Mouse (Mus musculus): ENCODE results near the gene Tmem210.
A peak's percentile ranks its signal among the peaks of the same experiment; 100 is the strongest.

GRCm38 (mm10) chr2:25332286-25333160 lies 44.6 kb downstream of the Tmem210 start, which contains the start of gene Man1b1:
- TF ChIP-seq CTCF (IDR thresholded peaks at IDR 0.05; ENCODE audit: low read depth) (peak; percentile 56), EP300 (IDR thresholded peaks at IDR 0.05; ENCODE audit: low read depth) (no peak)
